Mouse (Mus musculus): Measurements from ENCODE around the gene Olfr709-ps1. TPM values are rescaled to one million over a fixed set of nuclear protein-coding genes. Genes with fewer than 3 reads are reported as not detected.

The Olfr709-ps1 gene
- polyA plus RNA-seq, 1 experiment from 2014 or later: not detected

DNA sequence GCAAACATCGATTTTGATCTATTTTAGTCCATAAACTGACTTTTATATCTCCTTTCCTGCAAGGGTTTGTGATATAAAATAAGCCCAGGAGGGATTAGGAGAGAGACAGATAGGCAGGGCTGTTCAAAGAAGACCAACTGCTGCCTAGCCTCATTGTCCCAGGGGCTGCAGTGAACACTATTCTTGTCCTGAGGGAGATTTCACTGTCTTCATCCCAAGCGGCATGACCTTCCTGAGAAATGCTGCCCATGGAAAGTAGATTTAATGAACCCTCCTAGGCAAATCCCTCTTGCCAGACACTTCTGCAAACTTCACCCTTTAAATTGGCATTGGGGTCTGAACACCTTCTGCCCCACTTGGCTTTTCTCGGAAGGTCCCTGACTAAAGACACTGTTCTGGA lies 55.2 kb downstream of the Olfr709-ps1 start, which contains the start of gene Olfr705:
Gene Olfr705 (minus strand): TSS at position 101 of the 400 bp plus-strand sequence.
- no peak for ATAC-seq (replicated peaks; ENCODE audit: extremely low read depth, insufficient read depth, low FRiP score)
- no peak within 1 kb of the TSS for H3K4me3 ChIP-seq (ENCODE audit: low read length)
- H3K36me3 ChIP-seq (ENCODE audit: control insufficient read depth, insufficient read depth): no peaks in the 10 kb centered on the region
- WGBS: 68% methylated on average over 3 of the region's 3 CpGs
- no peaks in the 10 kb centered on the region for H3K27me3 ChIP-seq (ENCODE audit: control insufficient read depth, insufficient read depth, low read length)
- no peak within 1 kb of the TSS for H3K4me2 ChIP-seq (ENCODE audit: low read depth, low read length)
- no peaks in the 10 kb centered on the region for H3K9me3 ChIP-seq (replicated peaks; ENCODE audit: control insufficient read depth, low read length)
- H3K27ac ChIP-seq (ENCODE audit: low read length): no peak within 1 kb of the TSS
- no peak within 1 kb of the TSS for H3K9ac ChIP-seq (ENCODE audit: low read length)
- H3K4me1 ChIP-seq (ENCODE audit: control insufficient read depth, insufficient read depth, low read length): no peaks in the 10 kb centered on the region

Other genes starting within 250 kb of the Olfr709-ps1 start
- not detected in 2 replicates for gene Olfr694, start 240.4 kb downstream of the Olfr709-ps1 start, polyA plus RNA-seq (2015; fragmentation: Nextera tagmentation; extraction: Ambion mirVana)
- not detected in 2 replicates for gene Olfr695, start 215.8 kb downstream of the Olfr709-ps1 start, polyA plus RNA-seq (2015; fragmentation: Nextera tagmentation; extraction: Ambion mirVana)
- gene Olfr697, start 189.8 kb downstream of the Olfr709-ps1 start, polyA plus RNA-seq (2015; fragmentation: Nextera tagmentation; extraction: Ambion mirVana): not detected in 2 replicates
- gene Olfr698, start 176.8 kb downstream of the Olfr709-ps1 start, polyA plus RNA-seq (2015; fragmentation: Nextera tagmentation; extraction: Ambion mirVana): not detected in 2 replicates
- not detected in 2 replicates for gene Olfr699, start 139.0 kb downstream of the Olfr709-ps1 start, polyA plus RNA-seq (2015; fragmentation: Nextera tagmentation; extraction: Ambion mirVana)
- gene Olfr700, start 123.4 kb downstream of the Olfr709-ps1 start, polyA plus RNA-seq (2015; fragmentation: Nextera tagmentation; extraction: Ambion mirVana): not detected in 2 replicates
- not detected in 2 replicates for gene Olfr701, start 118.1 kb downstream of the Olfr709-ps1 start, polyA plus RNA-seq (2015; fragmentation: Nextera tagmentation; extraction: Ambion mirVana)
- not detected in 2 replicates for gene Olfr702, start 98.3 kb downstream of the Olfr709-ps1 start, polyA plus RNA-seq (2015; fragmentation: Nextera tagmentation; extraction: Ambion mirVana)
- gene Olfr703, start 88.9 kb downstream of the Olfr709-ps1 start, polyA plus RNA-seq (2015; fragmentation: Nextera tagmentation; extraction: Ambion mirVana): not detected in 2 replicates
- not detected in 2 replicates for gene Olfr704, start 69.0 kb downstream of the Olfr709-ps1 start, polyA plus RNA-seq (2015; fragmentation: Nextera tagmentation; extraction: Ambion mirVana)
- not detected in 2 replicates for gene Olfr705, start 55.3 kb downstream of the Olfr709-ps1 start, polyA plus RNA-seq (2015; fragmentation: Nextera tagmentation; extraction: Ambion mirVana)
- not detected in 2 replicates for gene Olfr706, start 44.1 kb downstream of the Olfr709-ps1 start, polyA plus RNA-seq (2015; fragmentation: Nextera tagmentation; extraction: Ambion mirVana)
- gene Olfr707, start 31.0 kb downstream of the Olfr709-ps1 start, polyA plus RNA-seq (2015; fragmentation: Nextera tagmentation; extraction: Ambion mirVana): not detected in 2 replicates
- not detected in 2 replicates for gene Olfr1532-ps1, start 24.2 kb downstream of the Olfr709-ps1 start, polyA plus RNA-seq (2015; fragmentation: Nextera tagmentation; extraction: Ambion mirVana)
- not detected in 2 replicates for gene Olfr710, start 16.1 kb upstream of the Olfr709-ps1 start, polyA plus RNA-seq (2015; fragmentation: Nextera tagmentation; extraction: Ambion mirVana)
- gene Olfr6, start 31.7 kb upstream of the Olfr709-ps1 start, polyA plus RNA-seq (2015; fragmentation: Nextera tagmentation; extraction: Ambion mirVana): not detected in 2 replicates
- not detected in 2 replicates for gene Olfr711, start 43.2 kb upstream of the Olfr709-ps1 start, polyA plus RNA-seq (2015; fragmentation: Nextera tagmentation; extraction: Ambion mirVana)
- not detected in 2 replicates for gene Olfr2, start 73.9 kb upstream of the Olfr709-ps1 start, polyA plus RNA-seq (2015; fragmentation: Nextera tagmentation; extraction: Ambion mirVana)
- not detected in 2 replicates for gene Olfr713, start 99.0 kb upstream of the Olfr709-ps1 start, polyA plus RNA-seq (2015; fragmentation: Nextera tagmentation; extraction: Ambion mirVana)
- not detected in 2 replicates for gene Olfr714, start 138.8 kb upstream of the Olfr709-ps1 start, polyA plus RNA-seq (2015; fragmentation: Nextera tagmentation; extraction: Ambion mirVana)
- gene Olfr17, start 161.0 kb upstream of the Olfr709-ps1 start, polyA plus RNA-seq (2015; fragmentation: Nextera tagmentation; extraction: Ambion mirVana): not detected in 2 replicates
- gene Olfr715b, start 178.2 kb upstream of the Olfr709-ps1 start, polyA plus RNA-seq (2015; fragmentation: Nextera tagmentation; extraction: Ambion mirVana): not detected in 2 replicates
- gene Olfr715, start 198.9 kb upstream of the Olfr709-ps1 start, polyA plus RNA-seq (2015; fragmentation: Nextera tagmentation; extraction: Ambion mirVana): not detected in 2 replicates
- not detected in 2 replicates for gene Olfr716, start 206.1 kb upstream of the Olfr709-ps1 start, polyA plus RNA-seq (2015; fragmentation: Nextera tagmentation; extraction: Ambion mirVana)
- not detected in 2 replicates for gene Nlrp14, start 234.8 kb upstream of the Olfr709-ps1 start, polyA plus RNA-seq (2015; fragmentation: Nextera tagmentation; extraction: Ambion mirVana)

All from heart, embryonic 16.5 days (tissue).